Mouse (Mus musculus) splenic B cell, adult 2 months (primary cell): ENCODE measurements around the gene Lix1.

Experiments used
- DNase-seq: peaks from one replicate; pipeline ENCODE4 v3.0.0-alpha.2; 2011; ENCODE audit warnings: low read depth, low spot score
- H3K27me3 ChIP-seq: 2 replicates; pipeline ENCODE4 v1.6.1; 2012; ENCODE audit warnings: mild to moderate bottlenecking, low read length, moderate library complexity, mixed read lengths; ENCODE audit not compliant: control insufficient read depth, poor library complexity, insufficient read depth, severe bottlenecking
- H3K36me3 ChIP-seq: 2 replicates; pipeline ENCODE4 v1.6.1; 2012; ENCODE audit warnings: mild to moderate bottlenecking, low read length, moderate library complexity, mixed read lengths; ENCODE audit not compliant: control insufficient read depth, poor library complexity, insufficient read depth, severe bottlenecking

Lix1 gene

GRCm38 (mm10) chr17:17403578-17404112 is 1.2 kb downstream of the Lix1 start:
- Histone ChIP-seq H3K27me3 (no peaks in the 10 kb centered on the region), H3K36me3 (no peaks in the 10 kb centered on the region)
- no peak for DNase-seq

- H3K27me3 ChIP-seq = no peaks in the 10 kb centered on the region
- H3K36me3 ChIP-seq = no peaks in the 10 kb centered on the region
- DNase-seq = no peak
These were observed 2.5 kb downstream of the Lix1 start for GRCm38 (mm10) chr17:17404811-17405544.

DNA sequence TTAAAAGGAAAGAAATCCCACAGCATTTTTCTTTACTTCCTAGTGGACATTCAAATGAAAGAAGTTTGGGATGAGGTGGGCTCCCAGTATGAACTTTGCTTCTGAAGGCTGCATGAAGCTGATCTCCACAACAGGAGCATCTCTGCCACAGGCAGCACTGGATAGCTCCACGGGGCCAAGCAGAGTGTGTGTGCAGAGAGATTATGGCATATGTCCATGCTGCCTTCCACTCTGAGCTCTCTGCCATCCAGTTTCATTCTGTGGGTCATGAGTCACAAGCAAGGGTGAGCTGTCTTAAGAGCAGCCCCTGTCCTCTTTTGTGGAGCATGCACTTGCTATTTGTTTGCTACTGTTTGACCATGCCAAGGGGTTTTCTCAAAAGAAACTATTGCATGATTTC is 3.1 kb downstream of the Lix1 start:
- H3K36me3 ChIP-seq = no peaks in the 10 kb centered on the region

GRCm38 (mm10) chr17:17408137-17408536 is 5.7 kb downstream of the Lix1 start:
- DNase-seq = no peak
- H3K27me3 ChIP-seq = no peaks in the 10 kb centered on the region
- no peaks in the 10 kb centered on the region for H3K36me3 ChIP-seq

More for the DNA sequence above, 3.1 kb downstream of the Lix1 start:
- no peaks in the 10 kb centered on the region for H3K27me3 ChIP-seq
- no peak for DNase-seq

DNA sequence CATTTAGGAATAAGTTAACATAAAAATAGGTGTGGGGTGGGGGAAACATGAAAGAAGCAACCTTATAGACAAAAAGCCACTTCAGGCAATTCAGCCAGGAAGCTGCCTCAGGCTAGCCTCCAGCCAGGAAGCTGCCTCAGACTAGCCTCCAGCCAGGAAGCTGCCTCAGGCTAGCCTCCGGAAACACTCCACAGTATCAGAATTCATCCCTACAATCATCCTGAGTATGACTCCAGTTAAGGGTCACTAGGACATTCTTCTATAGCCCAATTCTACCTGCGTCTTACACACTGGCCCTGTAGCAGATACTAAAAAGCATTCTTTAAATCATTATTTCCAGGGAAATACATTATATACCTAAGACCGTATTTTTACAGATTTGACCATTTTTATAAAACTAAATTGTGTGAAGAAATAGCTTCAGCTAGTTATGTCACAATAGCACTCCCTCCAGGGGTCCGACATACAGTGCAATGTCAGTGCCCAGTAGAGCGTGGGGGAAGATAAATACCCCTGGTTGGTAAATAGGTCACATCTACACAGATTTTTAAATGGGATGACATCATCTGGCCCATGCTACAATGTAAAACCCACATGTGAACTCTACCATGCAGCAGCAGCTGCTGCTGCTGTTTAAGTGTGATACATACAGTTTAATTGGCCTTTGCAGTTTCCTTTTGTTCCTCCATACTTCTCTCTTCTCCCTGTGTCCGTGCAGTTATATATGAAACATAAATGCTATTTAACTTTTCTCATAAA is 6.4 kb downstream of the Lix1 start:
- H3K36me3 ChIP-seq = no peaks in the 10 kb centered on the region

GRCm38 (mm10) chr17:17409601-17410000 is 7.1 kb downstream of the Lix1 start:
- no peaks in the 10 kb centered on the region for H3K27me3 ChIP-seq
- H3K36me3 ChIP-seq = no peaks in the 10 kb centered on the region
- DNase-seq = no peak

More for the DNA sequence above, 6.4 kb downstream of the Lix1 start:
- no peak for DNase-seq
- no peaks in the 10 kb centered on the region for H3K27me3 ChIP-seq

GRCm38 (mm10) chr17:17411443-17411842 is 9.0 kb downstream of the Lix1 start:
- Histone ChIP-seq H3K27me3 (no peaks in the 10 kb centered on the region), H3K36me3 (no peaks in the 10 kb centered on the region)
- DNase-seq = no peak

- no peak for DNase-seq
- Histone ChIP-seq H3K36me3 (no peaks in the 10 kb centered on the region), H3K27me3 (no peaks in the 10 kb centered on the region)
These were observed 9.7 kb downstream of the Lix1 start for GRCm38 (mm10) chr17:17412176-17412575.

DNA sequence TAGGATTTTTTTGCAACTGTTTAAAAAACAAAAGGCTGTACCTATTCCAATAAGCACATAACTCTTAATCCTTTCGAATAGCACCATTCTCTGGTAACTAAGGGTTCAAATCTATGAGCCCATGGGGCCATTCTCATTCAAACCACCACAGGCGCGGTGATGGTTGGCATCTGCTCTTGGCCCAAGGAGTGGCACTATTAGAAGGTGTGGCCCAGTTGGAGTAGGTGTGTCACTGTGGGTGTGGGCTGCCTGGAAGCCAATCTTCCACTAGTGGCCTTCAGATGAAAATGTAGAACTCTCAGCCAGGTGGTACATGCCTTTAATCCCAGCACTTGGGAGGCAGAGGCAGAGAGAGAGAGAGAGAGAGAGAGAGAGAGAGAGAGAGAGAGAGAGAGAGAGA is 11.7 kb downstream of the Lix1 start:
- DNase-seq = no peak
- Histone ChIP-seq H3K36me3 (no peaks in the 10 kb centered on the region), H3K27me3 (no peaks in the 10 kb centered on the region)

GRCm38 (mm10) chr17:17424609-17425307 is 22.3 kb downstream of the Lix1 start:
- DNase-seq = no peak
- no peaks in the 10 kb centered on the region; the same call in 1 of the 2 replicates for H3K27me3 ChIP-seq
- no peaks in the 10 kb centered on the region for H3K36me3 ChIP-seq

- Histone ChIP-seq H3K27me3 (no peaks in the 10 kb centered on the region; the same call in 1 of the 2 replicates), H3K36me3 (no peaks in the 10 kb centered on the region)
- DNase-seq = no peak
These were observed 22.9 kb downstream of the Lix1 start for GRCm38 (mm10) chr17:17425308-17425813.

- Histone ChIP-seq H3K36me3 (no peaks in the 10 kb centered on the region), H3K27me3 (no peaks in the 10 kb centered on the region; the same call in 1 of the 2 replicates)
- DNase-seq = no peak
These were observed 23.4 kb downstream of the Lix1 start for GRCm38 (mm10) chr17:17425906-17426305.

- Histone ChIP-seq H3K27me3 (no peaks in the 10 kb centered on the region; the same call in 1 of the 2 replicates), H3K36me3 (no peaks in the 10 kb centered on the region)
- DNase-seq = no peak
These were observed 26.4 kb downstream of the Lix1 start for GRCm38 (mm10) chr17:17428888-17429287.

GRCm38 (mm10) chr17:17433679-17434078 is 31.2 kb downstream of the Lix1 start:
- no peak for DNase-seq
- H3K36me3 ChIP-seq = no peaks in the 10 kb centered on the region

More at GRCm38 (mm10) chr17:17433679-17434078, 31.2 kb downstream of the Lix1 start:
- H3K27me3 ChIP-seq = no peaks in the 10 kb centered on the region
